Mouse (Mus musculus) mouse trophoblast stem cell (cell line): ENCODE measurements around the gene Tcl1b2.
"Not testable (repeated sequence)": the region's sequence is repeated elsewhere in the genome, so short reads cannot be mapped to it uniquely, and the experiment has no call there.

Experiments used
- in situ Hi-C, 2 experiments: fragments of 300-500 bp; cut with MseI, MboI; formaldehyde crosslinking; loops; 2 replicates in 1 of 2; 3 replicates in 1 of 2; pipeline ENCODE4 v1.15.1; 2025

Gene Tcl1b2

DNA sequence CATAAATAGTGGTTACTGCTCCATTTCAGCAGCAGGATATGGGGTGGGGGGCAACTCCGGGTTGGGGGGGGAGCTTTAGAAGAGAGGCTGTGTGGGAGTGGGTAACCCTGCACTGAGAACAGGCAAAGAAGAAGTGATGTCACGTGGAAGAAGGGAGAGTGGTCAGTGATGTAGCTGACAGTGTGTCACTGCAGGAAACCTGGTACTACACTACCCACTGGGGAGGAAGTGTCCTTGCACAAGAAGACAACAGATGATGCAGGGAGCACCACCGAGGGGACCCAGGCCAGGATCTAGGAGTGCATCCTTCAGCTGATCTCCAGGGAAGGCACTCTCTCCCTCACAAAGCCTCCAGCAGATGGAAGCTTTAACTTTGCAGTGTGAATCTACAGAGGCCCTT, 20.9 kb downstream of the Tcl1b2 start:
- in situ Hi-C loops = no loop called here

DNA sequence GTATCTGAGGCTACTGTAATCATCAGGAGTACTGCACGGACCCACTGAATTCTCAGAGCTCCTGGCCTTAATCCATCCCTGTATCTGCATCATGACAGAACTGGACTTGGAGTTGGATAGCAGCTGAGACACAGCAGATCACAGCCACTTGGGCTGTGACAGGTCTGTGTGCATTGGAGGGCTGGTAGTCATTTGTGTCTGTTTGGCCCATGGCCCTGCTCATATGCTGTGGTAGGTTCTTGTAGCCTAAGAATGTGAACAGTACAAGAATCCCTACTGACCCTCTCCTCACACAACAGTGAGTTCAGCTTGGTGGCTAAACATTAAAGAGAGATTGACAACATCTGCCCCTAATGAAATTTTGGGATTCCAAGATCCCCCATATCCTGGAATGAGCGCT, 27.6 kb downstream of the Tcl1b2 start:
- in situ Hi-C loops = no loop called here

DNA sequence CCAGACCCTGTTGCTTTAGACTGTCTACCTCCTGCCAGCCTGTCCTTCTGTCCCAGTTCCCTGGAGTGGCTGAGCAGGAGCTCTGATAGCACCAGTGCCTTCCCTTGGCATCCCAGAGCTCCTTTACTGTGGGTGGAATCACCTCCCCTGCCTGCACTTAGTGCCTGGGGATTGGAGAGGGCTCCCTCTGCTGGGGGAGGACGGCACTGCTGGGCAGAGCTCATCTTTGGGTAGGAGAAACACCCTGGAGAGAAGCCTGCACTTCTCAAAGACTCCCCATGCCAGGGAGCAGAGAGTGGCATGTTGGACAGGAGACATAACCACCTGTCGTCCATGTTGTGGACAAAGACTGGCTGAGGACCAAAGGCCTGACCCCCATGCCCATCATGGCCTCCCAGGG, 28.5 kb downstream of the Tcl1b2 start:
- in situ Hi-C loops = not testable (repeated sequence)

DNA sequence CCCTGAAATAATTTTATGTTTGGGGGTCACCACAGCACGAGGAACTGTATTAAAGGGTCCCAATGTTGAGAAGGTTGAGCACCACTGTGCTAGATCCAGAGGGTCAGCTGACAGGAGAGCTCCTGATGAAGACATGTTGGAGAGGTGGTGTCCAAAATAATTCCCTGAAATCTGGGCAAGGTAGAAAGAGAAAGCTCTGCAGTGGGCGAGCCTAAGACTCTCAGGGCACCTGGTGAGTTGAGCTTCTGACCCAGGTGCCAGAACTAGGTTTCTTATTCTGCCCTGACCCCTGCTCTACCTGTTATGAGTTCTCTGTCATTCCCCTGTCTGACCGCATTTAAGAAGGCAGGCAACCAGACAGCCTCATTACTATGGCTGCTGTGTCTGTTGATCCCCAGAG, 30.2 kb downstream of the Tcl1b2 start, which contains the start of gene Tcl1b5:
Gene Tcl1b5, plus strand, starts transcription at position 301 of the 400 bp plus-strand sequence.
- in situ Hi-C loops = not testable (repeated sequence)

DNA sequence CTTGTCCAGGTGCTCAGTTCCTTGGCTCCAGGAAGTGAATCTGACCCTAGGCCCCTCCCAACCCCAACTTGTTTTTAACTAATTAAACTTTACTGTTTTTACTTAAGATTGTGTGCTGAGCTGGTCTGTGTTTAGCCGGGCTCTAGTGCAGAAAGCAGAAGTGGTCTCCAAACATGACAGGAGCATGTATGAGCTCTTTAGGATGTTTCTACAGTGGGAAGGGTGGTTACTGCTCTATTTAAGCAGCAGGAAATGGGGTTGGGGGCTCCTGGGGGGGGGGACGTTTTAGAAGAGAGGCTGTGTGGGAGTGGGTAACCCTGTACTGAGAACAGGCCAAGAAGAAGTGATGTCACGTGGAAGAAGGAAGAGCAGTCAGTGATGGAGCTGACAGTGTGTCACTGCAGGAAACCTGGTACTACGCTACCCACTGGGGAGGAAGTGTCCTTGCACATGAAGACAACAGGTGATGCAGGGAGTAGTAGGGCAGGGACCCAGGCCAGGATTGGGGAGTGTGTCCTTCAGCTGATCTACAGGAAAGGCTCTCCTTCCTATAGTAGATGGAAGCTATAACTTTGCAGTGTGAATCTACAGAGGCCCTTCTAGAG, 35.3 kb downstream of the Tcl1b2 start:
- in situ Hi-C loops = not testable (repeated sequence)

DNA sequence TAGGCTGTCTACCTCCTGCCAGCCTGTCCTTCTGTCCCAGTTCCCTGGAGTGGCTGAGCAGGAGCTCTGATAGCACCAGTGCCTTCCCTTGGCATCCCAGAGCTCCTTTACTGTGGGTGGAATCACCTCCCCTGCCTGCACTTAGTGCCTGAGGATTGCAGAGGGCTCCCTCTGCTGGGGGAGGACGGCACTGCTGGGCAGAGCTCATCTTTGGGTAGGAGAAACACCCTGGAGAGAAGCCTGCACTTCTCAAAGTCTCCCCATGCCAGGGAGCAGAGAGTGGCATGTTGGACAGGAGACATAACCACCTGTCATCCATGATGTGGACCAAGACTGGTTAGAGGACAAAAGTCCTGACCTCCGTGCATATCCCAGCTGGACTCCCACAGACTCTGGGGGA, 43.2 kb downstream of the Tcl1b2 start:
- in situ Hi-C loops = not testable (repeated sequence)

DNA sequence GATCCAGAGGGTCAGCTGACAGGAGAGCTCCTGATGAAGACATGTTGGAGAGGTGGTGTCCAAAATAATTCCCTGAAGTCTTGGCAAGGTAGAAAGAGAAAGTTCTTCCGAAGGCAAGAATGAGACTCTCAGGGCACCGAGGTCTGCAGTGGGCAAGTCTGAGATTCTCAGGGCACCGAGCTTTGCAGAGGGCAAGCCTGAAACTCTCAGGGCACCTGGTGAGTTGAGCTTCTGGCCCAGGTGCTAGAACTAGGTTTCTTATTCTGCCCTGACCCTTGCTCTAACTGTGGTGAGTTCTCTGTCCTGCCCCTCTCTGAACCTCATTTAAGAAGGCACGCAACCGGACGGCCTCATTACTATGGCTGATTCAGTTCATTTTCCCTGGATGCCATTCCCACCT, 44.9 kb downstream of the Tcl1b2 start, which contains the start of gene Tcl1b3:
Gene Tcl1b3, plus strand, starts transcription at position 301 of the 400 bp plus-strand sequence.
- in situ Hi-C loops = not testable (repeated sequence)

DNA sequence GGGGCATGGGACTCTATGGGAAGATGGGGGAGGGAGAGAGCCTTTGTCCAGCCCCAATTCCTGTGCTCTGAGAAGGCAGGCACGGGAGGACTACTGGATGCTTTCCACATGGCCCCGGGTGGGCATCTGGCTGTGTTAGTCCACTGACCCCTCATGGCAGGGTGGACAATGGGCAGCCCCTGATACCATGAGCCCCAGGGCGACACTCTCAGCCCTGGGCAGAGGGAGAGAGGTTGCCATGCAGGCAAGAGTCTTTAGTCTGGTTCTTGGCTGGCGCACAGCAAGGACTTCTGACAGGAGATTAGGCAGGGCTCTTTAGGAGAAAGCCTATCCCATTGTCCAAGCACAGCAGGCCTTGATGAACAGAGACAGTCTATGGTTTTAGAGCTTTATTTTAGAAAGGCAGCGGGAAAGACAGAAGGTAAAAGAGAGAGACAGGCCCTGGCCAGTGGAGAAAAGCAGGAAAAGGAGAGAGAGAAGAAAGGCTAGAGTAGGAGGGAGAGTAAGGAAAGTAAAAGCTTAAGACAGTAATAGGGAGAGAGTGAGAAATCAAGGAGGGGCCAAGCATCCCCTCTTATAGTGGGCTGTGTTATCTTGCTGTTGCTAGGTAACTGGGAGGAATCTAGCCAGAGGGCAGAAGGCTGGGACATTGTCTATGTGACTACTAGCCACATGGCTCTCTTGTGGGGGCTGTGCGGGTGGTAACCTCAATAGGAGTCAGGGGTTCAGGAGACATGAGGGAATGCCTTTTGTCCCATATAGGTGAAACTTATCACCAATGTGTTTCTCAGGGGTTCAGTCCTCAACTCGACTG, 54.1 kb downstream of the Tcl1b2 start:
- in situ Hi-C loops = not testable (repeated sequence)

DNA sequence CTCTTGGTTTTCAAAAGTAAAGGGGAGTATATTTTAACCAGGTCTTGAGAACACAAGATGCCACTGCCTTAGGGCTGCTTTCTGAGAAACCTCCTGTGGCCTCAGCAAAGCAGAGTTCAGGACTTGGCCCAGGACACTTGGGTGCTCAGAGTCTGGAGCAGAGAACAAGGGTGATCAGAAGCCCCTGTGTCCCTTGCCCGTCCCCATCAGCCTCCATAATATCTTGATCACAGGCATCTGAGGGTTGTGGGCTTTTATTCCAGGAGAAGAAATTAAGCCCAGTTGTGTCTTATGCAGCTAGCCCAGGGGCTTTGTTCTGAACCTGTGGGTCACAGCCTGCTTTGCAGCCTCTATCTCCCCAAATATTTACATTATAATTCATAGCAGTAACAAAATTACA, 55.8 kb downstream of the Tcl1b2 start, which contains the start of gene Tcl1b4:
Gene Tcl1b4, plus strand, starts transcription at position 301 of the 400 bp plus-strand sequence.
- in situ Hi-C loops = not testable (repeated sequence)
